Mouse (Mus musculus): ENCODE results near the gene Slc38a4.

Slc38a4 gene

GRCm38 (mm10) chr15:97054131-97054530 lies 1.6 kb downstream of the Slc38a4 start:
- DNase-seq = no peak

- DNase-seq = no peak
Observed at GRCm38 (mm10) chr15:97050436-97050835, 5.3 kb downstream of the Slc38a4 start.

- no peak for DNase-seq
Observed at GRCm38 (mm10) chr15:97050011-97050410, 5.7 kb downstream of the Slc38a4 start.

GRCm38 (mm10) chr15:97049281-97049841 lies 6.4 kb downstream of the Slc38a4 start:
- DNase-seq = peak; percentile 47

- no peak for DNase-seq
Observed at GRCm38 (mm10) chr15:97048267-97048666, 7.5 kb downstream of the Slc38a4 start.

GRCm38 (mm10) chr15:97043921-97044320 lies 11.8 kb downstream of the Slc38a4 start:
- no peak for DNase-seq

- DNase-seq = no peak
Observed at GRCm38 (mm10) chr15:97042001-97042491, 13.7 kb downstream of the Slc38a4 start.

GRCm38 (mm10) chr15:97041182-97041581 lies 14.6 kb downstream of the Slc38a4 start:
- DNase-seq = no peak

GRCm38 (mm10) chr15:97037710-97038109 lies 18.0 kb downstream of the Slc38a4 start:
- no peak for DNase-seq

GRCm38 (mm10) chr15:97035892-97036291 lies 19.9 kb downstream of the Slc38a4 start:
- DNase-seq = no peak

- DNase-seq = peak; percentile 67
Observed at GRCm38 (mm10) chr15:97033485-97033991, 22.2 kb downstream of the Slc38a4 start.

GRCm38 (mm10) chr15:97031886-97032285 lies 23.9 kb downstream of the Slc38a4 start:
- DNase-seq = no peak

GRCm38 (mm10) chr15:97030984-97031492 lies 24.7 kb downstream of the Slc38a4 start:
- DNase-seq = no peak

GRCm38 (mm10) chr15:97030136-97030535 lies 25.6 kb downstream of the Slc38a4 start:
- no peak for DNase-seq

GRCm38 (mm10) chr15:97029064-97029791 lies 26.5 kb downstream of the Slc38a4 start:
- DNase-seq = no peak

GRCm38 (mm10) chr15:97028651-97029050 lies 27.1 kb downstream of the Slc38a4 start:
- no peak for DNase-seq

GRCm38 (mm10) chr15:97028046-97028634 lies 27.6 kb downstream of the Slc38a4 start:
- no peak for DNase-seq

- no peak for DNase-seq
Observed at GRCm38 (mm10) chr15:97026670-97027069, 29.1 kb downstream of the Slc38a4 start.

GRCm38 (mm10) chr15:97022764-97023163 lies 33.0 kb downstream of the Slc38a4 start:
- no peak for DNase-seq

- no peak for DNase-seq
Observed at GRCm38 (mm10) chr15:97022213-97022612, 33.5 kb downstream of the Slc38a4 start.

- DNase-seq = no peak
Observed at GRCm38 (mm10) chr15:97020221-97020620, 35.5 kb downstream of the Slc38a4 start.

GRCm38 (mm10) chr15:97019323-97019722 lies 36.4 kb downstream of the Slc38a4 start:
- no peak for DNase-seq

GRCm38 (mm10) chr15:97017195-97017594 lies 38.6 kb downstream of the Slc38a4 start:
- no peak for DNase-seq
